Mouse (Mus musculus) adrenal gland, adult 2 months (tissue): ENCODE data around the gene Lmntd2. TPM values are rescaled to one million over a fixed set of nuclear protein-coding genes. Genes with fewer than 3 reads are reported as not detected.

Experiments used
- DNase-seq: peaks from one replicate; pipeline ENCODE4 v3.0.0; 2021
- microRNA-seq, 2 experiments: library from miRNA; unstranded; fragments of <30 nt; microRNA quantifications; one replicate each; pipeline ENCODE4 v1.2.0; 2021
- polyA plus RNA-seq: library from polyadenylated mRNA; depleted of rRNA; stranded (reverse); fragments of >200 nt; gene quantifications from 2 replicates; pipeline ENCODE4 v1.2.3, GENCODE M21; 2012; rRNA removed
- total RNA-seq, 2 experiments: library from RNA; stranded (reverse); gene quantifications; 2 replicates each; pipeline ENCODE4 v1.2.3; 2021

Lmntd2 gene
- total and polyA plus RNA-seq, 3 experiments, result 0.17 to 1.2 (median 0.17) TPM

DNA sequence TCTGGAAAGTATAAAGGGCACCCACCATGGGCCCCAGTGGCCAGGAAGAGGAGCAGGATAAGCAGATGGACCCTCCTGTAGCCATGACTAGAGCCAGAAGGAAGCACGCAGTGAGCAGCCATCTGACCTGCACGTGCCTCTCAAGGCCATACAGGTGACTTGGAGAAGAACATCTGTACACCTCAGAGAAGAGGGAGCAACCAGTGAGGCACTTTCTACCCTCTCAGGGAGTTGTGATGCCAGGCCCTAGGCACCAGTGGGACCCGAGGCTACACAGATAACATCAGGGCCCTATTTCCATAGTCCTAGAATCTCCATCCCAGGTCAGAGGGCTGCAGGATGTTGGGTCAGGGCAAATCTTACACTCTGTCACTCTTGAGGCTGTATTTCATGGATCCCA, 23.7 kb downstream of the Lmntd2 start:
- no peak for DNase-seq

DNA sequence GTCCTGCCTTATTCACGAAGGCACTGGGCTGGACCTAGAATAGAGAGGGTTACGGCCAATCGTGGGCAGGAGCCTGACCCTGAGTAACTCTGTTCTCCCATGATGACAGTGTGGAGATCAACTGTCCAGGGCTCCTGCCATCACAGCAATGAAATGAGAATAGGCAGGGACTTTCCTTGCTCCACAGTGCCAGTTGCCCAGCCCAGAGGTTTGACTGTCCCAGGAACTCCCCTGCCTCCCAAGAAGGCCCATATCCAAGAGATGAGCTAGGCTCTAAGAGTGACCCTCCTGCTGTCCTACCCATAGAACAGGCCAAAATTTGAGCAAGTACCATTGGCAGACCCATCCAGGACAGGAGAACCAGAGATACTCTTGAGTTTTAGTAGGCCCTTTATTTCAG, 25.1 kb downstream of the Lmntd2 start:
- DNase-seq, result no peak

DNA sequence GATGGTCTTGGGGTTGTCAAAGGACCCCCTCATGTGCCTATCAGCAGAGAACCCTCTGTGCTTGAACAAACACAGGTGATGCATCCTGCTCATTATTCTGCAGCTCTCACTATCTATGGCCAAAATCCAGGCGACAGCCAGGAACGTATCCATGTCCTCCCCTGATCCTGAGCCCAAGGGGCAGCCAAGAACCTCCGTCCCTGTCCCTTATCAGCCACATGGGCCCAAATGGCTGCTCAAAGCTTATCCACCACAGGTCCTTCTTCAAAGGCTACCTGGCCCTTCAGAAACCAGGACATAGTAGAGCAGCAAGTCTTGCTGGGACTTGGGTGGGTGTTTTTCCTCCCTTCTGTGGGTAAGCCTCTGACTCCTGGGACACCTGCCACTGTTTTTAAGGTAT, 25.7 kb downstream of the Lmntd2 start:
- no peak for DNase-seq

DNA sequence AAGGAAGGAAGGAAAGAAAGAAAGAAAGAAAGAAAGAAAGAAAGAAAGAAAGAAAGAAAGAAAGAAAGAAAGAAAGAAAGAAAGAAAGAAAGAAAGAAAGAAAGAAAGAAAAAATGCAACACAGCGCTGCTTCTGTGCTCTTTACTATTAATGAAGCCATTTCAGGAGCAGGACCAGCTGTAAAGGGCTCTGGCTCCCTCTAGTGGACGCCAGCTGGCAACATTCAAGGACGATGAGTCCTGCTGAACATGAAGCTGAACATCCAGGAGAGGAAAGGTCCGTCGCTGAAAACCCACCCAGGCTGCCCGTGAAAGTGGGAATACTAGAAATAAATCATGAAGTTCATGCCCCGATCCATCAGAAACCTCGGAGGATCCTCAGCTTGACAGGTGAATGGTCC, 37.7 kb downstream of the Lmntd2 start:
- peak; percentile 85 for DNase-seq

DNA sequence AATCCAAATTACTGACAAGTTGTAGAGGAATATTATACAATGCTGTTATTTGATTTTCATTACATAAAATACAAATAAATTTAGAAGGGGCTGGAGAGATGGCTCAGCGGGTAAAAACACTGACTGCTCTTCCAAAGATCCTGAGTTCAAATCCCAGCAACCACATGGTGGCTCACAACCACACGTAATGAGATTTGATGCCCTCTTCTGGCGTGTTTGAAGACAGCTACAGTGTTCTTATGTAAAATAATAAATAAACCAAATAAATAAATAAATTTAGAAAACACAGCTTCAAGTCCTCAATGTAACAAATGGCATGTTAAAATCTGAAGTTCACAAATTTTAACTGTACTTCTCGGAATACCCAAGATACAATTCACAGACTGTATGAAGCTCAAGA, 38.8 kb downstream of the Lmntd2 start:
- no peak for DNase-seq

DNA sequence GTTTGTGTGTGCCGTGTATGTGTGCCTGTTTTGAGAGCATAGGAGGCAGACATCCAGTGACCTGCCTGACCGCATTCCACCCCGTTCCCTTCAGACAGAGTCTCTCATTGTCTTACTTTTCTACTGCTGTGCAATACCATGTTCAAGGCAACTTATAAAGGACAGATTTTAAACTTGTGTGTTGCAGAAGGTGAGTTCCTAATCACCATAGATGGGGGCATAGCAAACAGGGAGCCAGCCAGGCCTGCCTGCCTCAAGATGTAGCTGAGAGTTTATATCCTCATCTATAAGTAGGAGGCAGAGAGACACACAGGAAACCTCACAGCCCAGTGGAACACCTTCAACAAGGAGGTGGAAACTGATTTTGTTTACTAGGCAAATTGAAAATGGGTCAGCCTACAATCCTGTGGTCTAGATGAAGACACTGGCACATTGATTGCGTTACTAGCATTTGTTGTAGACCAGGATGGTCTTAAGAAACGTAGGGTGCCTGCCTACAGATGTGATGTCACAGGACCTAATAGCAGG, 40.5 kb downstream of the Lmntd2 start:
- no peak for DNase-seq

DNA sequence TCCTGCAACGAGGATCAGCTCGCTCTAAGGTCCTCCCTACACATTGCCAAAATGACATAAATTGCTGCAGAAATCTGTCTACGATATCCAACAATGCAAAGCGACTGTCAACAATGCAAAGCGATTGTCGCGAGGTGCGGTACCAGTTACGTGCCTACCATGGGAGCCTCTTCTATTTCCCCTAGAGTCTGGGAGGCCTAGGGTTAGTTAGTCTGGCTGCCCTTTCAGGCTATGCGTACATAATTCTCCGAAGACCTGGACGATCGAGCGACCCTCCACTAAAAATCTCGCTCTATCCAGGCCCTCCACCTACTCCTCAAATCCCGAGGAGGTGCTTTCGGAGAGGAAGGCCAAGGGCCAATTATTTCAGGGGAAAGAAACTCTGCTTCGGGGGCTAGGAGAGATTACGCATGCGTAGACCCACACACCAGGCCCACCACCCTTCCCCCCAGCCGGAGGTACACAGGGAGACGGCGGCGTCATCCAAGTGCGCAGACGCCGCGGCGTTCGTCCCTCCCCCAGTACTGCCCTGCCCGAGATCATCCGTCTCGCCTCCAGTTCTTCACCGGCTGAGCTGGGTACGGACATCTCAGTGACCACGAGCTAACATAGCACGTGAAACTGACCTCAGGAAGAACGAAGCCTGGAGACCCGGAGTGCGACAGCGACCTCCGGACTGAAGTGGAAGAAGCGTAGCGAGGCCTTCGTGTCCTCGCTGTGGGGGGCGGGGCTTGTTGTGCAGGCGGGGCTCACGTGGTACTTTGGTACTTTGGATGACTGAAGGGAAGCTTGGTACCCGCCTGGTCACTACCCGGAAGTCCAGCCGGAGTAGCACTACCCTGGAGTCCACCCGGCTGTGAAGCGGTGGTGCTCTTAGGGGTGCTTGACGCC, 41.5 kb downstream of the Lmntd2 start, which contains the start of gene Rnh1:
Gene Rnh1 (minus strand): TSS at position 742 of the 891 bp plus-strand sequence.
- peak; percentile 94 for DNase-seq

DNA sequence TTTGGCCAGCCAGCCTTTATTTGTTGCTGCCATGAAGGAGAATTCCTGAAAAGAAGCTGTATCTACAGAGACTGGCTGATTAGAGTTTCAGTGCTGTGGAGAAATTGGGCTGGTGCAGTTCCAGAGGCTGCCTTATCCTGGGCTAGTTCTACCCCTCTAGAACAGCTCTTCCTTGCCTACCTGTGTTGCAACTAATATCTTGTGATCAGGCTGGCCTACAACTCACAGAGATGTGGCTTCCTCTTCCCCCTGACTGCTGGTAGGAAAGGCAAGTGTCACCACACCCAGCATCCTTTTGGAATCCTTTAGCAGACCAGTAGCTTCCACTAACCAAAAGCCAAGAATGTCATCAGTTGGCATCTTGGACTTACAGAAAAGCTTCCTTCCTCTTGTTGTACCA, 44.0 kb downstream of the Lmntd2 start:
- no peak for DNase-seq

DNA sequence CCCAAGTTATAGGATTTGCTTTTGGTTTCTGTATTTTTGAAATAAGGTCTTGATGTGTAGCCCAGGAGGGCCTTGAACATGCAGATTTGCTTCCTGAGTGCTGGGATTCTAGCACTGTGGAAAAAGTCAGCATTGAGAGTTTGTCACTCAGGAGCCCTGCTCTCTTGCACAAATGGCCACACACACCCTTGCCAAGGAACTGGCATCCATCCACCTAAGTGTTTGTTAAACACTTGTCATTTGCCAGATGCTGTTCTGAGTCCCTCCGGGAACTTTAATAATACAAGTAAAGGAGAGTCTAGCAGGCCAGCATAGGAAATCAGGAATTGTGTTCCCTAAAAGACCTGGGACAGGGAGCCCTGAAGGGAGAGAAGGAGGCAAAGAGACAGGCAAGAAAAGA, 44.6 kb downstream of the Lmntd2 start:
- no peak for DNase-seq

DNA sequence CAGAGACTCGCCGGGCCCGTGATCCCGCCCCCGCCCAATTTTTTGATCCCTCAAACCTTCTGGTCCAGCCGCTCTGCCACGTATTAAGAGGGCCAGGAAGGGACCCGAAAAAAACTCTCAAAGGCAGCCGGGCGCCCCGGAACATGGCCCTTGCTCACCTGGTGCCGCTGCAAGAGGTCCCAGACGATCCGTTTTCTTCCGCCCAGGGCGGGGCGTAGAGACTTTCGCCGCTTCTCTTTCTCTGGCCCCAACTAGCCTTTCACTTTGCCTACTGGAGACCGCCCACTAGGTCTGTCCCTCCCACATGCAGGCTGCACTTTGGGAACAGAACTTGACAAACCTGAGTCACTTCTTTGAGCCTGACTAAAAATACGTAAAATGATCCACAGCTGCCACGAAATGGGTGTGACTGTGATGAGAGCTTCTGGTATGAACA, 45.3 kb downstream of the Lmntd2 start:
- peak; percentile 92 for DNase-seq

DNA sequence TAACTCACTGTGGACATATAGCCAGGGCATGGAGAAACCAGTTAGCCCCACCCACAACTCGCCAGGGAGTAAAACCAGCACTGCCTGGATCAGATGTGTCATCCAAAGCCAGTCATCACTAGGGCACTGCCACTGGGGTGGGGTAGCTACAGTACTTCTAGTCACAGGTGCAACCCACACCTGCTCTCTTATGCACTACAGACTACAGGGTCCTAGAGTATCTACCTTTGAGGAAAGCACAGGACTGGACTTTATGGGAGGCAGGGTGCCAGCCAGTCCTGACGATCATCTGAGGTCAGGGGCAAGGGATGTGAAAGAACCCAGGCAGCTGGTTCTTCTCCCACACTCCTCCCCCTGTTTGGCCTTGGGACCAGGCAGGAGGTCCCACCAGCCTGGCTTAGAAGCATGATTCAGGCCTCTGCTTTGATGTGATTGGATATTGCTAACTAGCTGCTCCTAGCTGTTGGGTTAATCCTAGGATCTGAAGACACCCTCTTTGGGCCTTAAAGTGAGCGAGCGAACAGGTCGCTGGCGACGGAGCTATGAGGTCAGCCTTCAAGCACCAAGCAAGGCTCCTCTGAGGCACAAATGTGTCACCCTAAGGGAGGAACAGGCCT, 45.9 kb downstream of the Lmntd2 start:
- peak; percentile 89 for DNase-seq

DNA sequence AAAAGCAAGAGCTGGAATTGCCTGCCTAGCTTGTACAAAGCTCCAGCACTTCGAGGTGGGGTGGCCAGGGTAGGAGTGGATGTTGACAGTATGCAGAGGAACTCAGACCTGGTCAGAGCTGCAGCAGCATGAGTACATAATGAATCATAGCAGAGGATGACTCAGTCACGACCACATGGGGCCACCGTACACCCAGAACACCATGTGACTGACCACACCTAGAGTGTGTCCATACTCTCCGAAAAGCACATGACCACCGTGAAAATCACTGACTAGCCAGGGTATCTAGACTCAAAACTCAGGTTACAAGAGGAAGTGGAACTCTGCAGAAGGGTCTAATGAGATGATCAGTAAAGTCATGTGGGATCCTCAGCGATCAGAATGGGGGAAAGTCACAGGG, 49.0 kb downstream of the Lmntd2 start:
- DNase-seq, result peak; percentile 86

DNA sequence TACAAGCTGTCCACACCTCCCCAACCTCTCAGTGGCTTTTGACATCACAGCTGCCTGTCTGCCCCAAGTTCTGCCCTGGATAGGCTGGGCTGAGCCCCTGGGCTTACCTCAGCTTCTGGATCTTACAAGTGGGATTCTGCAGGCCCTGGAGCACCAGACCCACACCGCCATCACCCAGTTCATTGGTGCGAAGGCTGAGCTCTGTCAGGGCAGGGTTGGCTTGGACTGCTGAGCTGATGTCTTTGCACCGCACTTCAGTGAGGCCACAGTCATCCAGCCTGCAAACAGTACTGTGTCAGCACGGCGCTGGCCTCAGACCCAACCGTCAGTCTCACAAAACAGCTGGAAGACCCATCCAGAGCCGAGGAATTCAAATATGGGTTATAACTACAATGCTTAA, 49.5 kb downstream of the Lmntd2 start:
- DNase-seq, result no peak

Small RNA genes within 50 kb of the gene (microRNA-seq; reads per million reads assigned to microRNA genes)
- gene Mir210, result 210 to 212 reads per million in 2 experiments

Other genes with a start within 250 kb of the Lmntd2 start
- 10 to 100 TPM in 1 of 2 experiments, 1 to 10 TPM in 1; 7.6 to 14.6 TPM for gene Ifitm1, start 246.9 kb downstream of the Lmntd2 start, total RNA-seq
- gene Ifitm1, start 246.9 kb downstream of the Lmntd2 start, polyA plus RNA-seq, result 23.9 and 29.4 TPM in 2 replicates
- 100 to 1,000 TPM; 102 to 148 TPM for gene Ifitm3, start 203.3 kb downstream of the Lmntd2 start, total RNA-seq
- gene Ifitm3, start 203.3 kb downstream of the Lmntd2 start, polyA plus RNA-seq, result 140 and 146 TPM in 2 replicates
- under 1 TPM in 1 of 2 experiments, not detected in 1; 0.93 TPM for gene Ifitm6, start 196.2 kb downstream of the Lmntd2 start, total RNA-seq
- gene Ifitm6, start 196.2 kb downstream of the Lmntd2 start, polyA plus RNA-seq, result 0.39 and 1.2 TPM in 2 replicates
- gene Gm17387, start 184.9 kb downstream of the Lmntd2 start, total RNA-seq, result not detected
- not detected in 2 replicates for gene Gm17387, start 184.9 kb downstream of the Lmntd2 start, polyA plus RNA-seq
- gene B4galnt4, start 153.0 kb downstream of the Lmntd2 start, total RNA-seq, result 1 to 10 TPM; 1.4 to 3.0 TPM
- gene B4galnt4, start 153.0 kb downstream of the Lmntd2 start, polyA plus RNA-seq, result 1.7 and 5.1 TPM in 2 replicates
- gene Pkp3, start 135.9 kb downstream of the Lmntd2 start, total RNA-seq, result 1 to 10 TPM in 1 of 2 experiments, under 1 TPM in 1; 0.89 to 1.5 TPM
- 0.68 and 1.4 TPM in 2 replicates for gene Pkp3, start 135.9 kb downstream of the Lmntd2 start, polyA plus RNA-seq
- gene Sigirr, start 113.5 kb downstream of the Lmntd2 start, total RNA-seq, result 1 to 10 TPM; 2.8 to 5.3 TPM
- gene Sigirr, start 113.5 kb downstream of the Lmntd2 start, polyA plus RNA-seq, result 6.7 and 8.7 TPM in 2 replicates
- gene Ano9, start 96.3 kb downstream of the Lmntd2 start, total RNA-seq, result under 1 TPM in 1 of 2 experiments, not detected in 1; 0.17 TPM
- gene Ano9, start 96.3 kb downstream of the Lmntd2 start, polyA plus RNA-seq, result 0.17 and 0.25 TPM in 2 replicates
- gene Ptdss2, start 91.7 kb downstream of the Lmntd2 start, total RNA-seq, result 10 to 100 TPM; 27.7 to 37.9 TPM
- gene Ptdss2, start 91.7 kb downstream of the Lmntd2 start, polyA plus RNA-seq, result 38.2 and 41.7 TPM in 2 replicates
- 100 to 1,000 TPM; 301 to 302 TPM for gene Rnh1, start 41.2 kb downstream of the Lmntd2 start, total RNA-seq
- 214 and 394 TPM in 2 replicates for gene Rnh1, start 41.2 kb downstream of the Lmntd2 start, polyA plus RNA-seq
- gene Hras, start 20.1 kb downstream of the Lmntd2 start, total RNA-seq, result 10 to 100 TPM; 65.5 to 99.1 TPM
- gene Hras, start 20.1 kb downstream of the Lmntd2 start, polyA plus RNA-seq, result 41.8 and 47.1 TPM in 2 replicates
- 1 to 10 TPM; 6.3 to 8.0 TPM for gene Lrrc56, start 19.9 kb downstream of the Lmntd2 start, total RNA-seq
- gene Lrrc56, start 19.9 kb downstream of the Lmntd2 start, polyA plus RNA-seq, result 8.0 and 8.7 TPM in 2 replicates
- gene Rassf7, start 1.8 kb upstream of the Lmntd2 start, total RNA-seq, result 1 to 10 TPM; 2.0 to 6.0 TPM
- 14.1 and 18.1 TPM in 2 replicates for gene Rassf7, start 1.8 kb upstream of the Lmntd2 start, polyA plus RNA-seq
- gene Phrf1, start 14.7 kb upstream of the Lmntd2 start, total RNA-seq, result 10 to 100 TPM; 61.0 to 64.5 TPM
- 23.5 and 33.7 TPM in 2 replicates for gene Phrf1, start 14.7 kb upstream of the Lmntd2 start, polyA plus RNA-seq
- 10 to 100 TPM in 1 of 2 experiments, 1 to 10 TPM in 1; 7.4 to 12.2 TPM for gene Irf7, start 52.4 kb upstream of the Lmntd2 start, total RNA-seq
- gene Irf7, start 52.4 kb upstream of the Lmntd2 start, polyA plus RNA-seq, result 155 and 171 TPM in 2 replicates
- gene Cdhr5, start 62.7 kb upstream of the Lmntd2 start, total RNA-seq, result 10 to 100 TPM in 1 of 2 experiments, 1 to 10 TPM in 1; 1.9 to 17.1 TPM
- gene Cdhr5, start 62.7 kb upstream of the Lmntd2 start, polyA plus RNA-seq, result 9.0 and 18.5 TPM in 2 replicates
- not detected for gene Sct, start 65.1 kb upstream of the Lmntd2 start, total RNA-seq
- 0.93 and 1.2 TPM in 2 replicates for gene Sct, start 65.1 kb upstream of the Lmntd2 start, polyA plus RNA-seq
- gene Drd4, start 77.9 kb upstream of the Lmntd2 start, total RNA-seq, result under 1 TPM in 1 of 2 experiments, not detected in 1; 0.31 TPM
- gene Drd4, start 77.9 kb upstream of the Lmntd2 start, polyA plus RNA-seq, result 0.62 and 12.1 TPM in 2 replicates
- 10 to 100 TPM; 27.8 to 30.5 TPM for gene Deaf1, start 113.6 kb upstream of the Lmntd2 start, total RNA-seq
- 18.7 and 34.4 TPM in 2 replicates for gene Deaf1, start 113.6 kb upstream of the Lmntd2 start, polyA plus RNA-seq
- 10 to 100 TPM; 26.9 to 34.8 TPM for gene Tmem80, start 113.7 kb upstream of the Lmntd2 start, total RNA-seq
- 32.7 and 33.5 TPM in 2 replicates for gene Tmem80, start 113.7 kb upstream of the Lmntd2 start, polyA plus RNA-seq
- 1 to 10 TPM; 2.7 to 3.0 TPM for gene Eps8l2, start 124.8 kb upstream of the Lmntd2 start, total RNA-seq
- gene Eps8l2, start 124.8 kb upstream of the Lmntd2 start, polyA plus RNA-seq, result 2.6 and 3.8 TPM in 2 replicates
- gene Taldo1, start 178.1 kb upstream of the Lmntd2 start, total RNA-seq, result 100 to 1,000 TPM; 640 to 700 TPM
- gene Taldo1, start 178.1 kb upstream of the Lmntd2 start, polyA plus RNA-seq, result 260 and 309 TPM in 2 replicates
- 10 to 100 TPM; 29.7 to 41.1 TPM for gene Gatd1, start 200.1 kb upstream of the Lmntd2 start, total RNA-seq
- gene Gatd1, start 200.1 kb upstream of the Lmntd2 start, polyA plus RNA-seq, result 49.5 and 58.2 TPM in 2 replicates
- 1 to 10 TPM; 1.6 to 2.8 TPM for gene Cend1, start 215.4 kb upstream of the Lmntd2 start, total RNA-seq
- gene Cend1, start 215.4 kb upstream of the Lmntd2 start, polyA plus RNA-seq, result 1.00 and 1.2 TPM in 2 replicates
- 100 to 1,000 TPM; 125 to 172 TPM for gene Slc25a22, start 223.8 kb upstream of the Lmntd2 start, total RNA-seq
- gene Slc25a22, start 223.8 kb upstream of the Lmntd2 start, polyA plus RNA-seq, result 234 and 236 TPM in 2 replicates
- gene Pidd1, start 229.9 kb upstream of the Lmntd2 start, total RNA-seq, result 1 to 10 TPM; 1.4 to 1.5 TPM
- gene Pidd1, start 229.9 kb upstream of the Lmntd2 start, polyA plus RNA-seq, result 9.2 and 11.2 TPM in 2 replicates
- gene Rplp2, start 233.3 kb upstream of the Lmntd2 start, total RNA-seq, result 1,000 to 10,000 TPM in 1 of 2 experiments, 100 to 1,000 TPM in 1; 577 to 1,228 TPM
- 207 and 254 TPM in 2 replicates for gene Rplp2, start 233.3 kb upstream of the Lmntd2 start, polyA plus RNA-seq
- 1,000 to 10,000 TPM in 1 of 2 experiments, 100 to 1,000 TPM in 1; 905 to 1,265 TPM for gene Pnpla2, start 241.1 kb upstream of the Lmntd2 start, total RNA-seq
- gene Pnpla2, start 241.1 kb upstream of the Lmntd2 start, polyA plus RNA-seq, result 1,146 and 1,725 TPM in 2 replicates
- gene Cracr2b, start 247.0 kb upstream of the Lmntd2 start, total RNA-seq, result 10 to 100 TPM; 10.3 to 12.4 TPM
- 42.0 and 54.5 TPM in 2 replicates for gene Cracr2b, start 247.0 kb upstream of the Lmntd2 start, polyA plus RNA-seq